Mouse (Mus musculus): Measurements from ENCODE around the gene Plekhd1. TPM values are rescaled to one million over a fixed set of nuclear protein-coding genes. Genes with fewer than 3 reads are reported as not detected.

The Plekhd1 gene
- polyA plus RNA-seq, 1 experiment from 2014 or later: 0.74 TPM

DNA sequence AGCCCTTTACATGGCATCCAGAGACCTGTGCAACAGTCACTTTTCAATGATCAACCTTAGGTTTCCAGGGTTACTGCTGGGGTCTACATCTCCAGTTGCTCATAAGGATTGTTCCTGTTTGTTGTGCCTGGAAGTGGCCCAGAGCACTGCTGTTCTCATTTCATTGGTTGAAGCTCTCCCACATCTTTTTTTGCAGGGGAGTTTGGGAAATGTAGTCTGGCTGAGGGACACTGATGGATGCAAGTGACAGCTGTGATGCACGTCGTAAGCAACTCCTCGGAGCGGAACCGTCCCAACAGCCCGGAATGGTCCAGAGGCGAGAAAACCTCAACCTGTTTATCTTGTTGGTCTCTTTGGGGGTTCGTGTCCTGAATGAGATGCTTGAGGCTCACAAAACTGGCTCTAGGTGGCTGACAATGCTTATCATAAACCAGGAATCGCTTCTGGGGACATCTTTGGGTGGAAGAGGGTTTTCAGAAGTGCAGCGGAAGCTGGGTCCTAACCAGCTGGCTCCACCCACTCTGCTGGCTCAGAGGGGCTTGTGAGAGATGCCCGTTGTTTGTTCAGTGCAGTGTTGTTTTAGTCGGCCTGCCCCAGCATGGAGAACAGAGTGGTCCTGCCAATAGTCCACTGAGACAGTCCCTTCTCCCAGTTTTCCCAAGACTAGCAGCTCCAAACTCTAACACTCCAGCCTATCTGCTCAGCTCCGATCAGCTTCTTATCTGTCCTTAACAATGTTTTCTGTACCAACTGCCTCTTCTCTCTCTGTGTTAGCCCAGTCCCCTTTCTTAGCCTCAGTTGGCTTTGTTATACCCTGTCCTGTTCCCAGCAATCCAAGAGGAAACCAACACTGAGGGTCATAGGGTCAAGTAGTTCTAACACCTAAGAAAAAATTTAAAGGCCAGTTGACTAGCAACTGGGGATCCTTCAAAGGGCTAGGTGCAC, 42.4 kb downstream of the Plekhd1 start:
- 61% methylated on average over 13 of the region's 13 CpGs for WGBS
- Histone ChIP-seq H3K9me3 (replicated peaks) (no peaks in the 10 kb centered on the region), H3K4me1 (peaks cover 34% of the 10 kb centered on the region), H3K9ac (no peak overlapping the region), H3K27me3 (no peaks in the 10 kb centered on the region), H3K4me2 (no peak overlapping the region), H3K36me3 (ENCODE audit: poor library complexity, severe bottlenecking) (no peaks in the 10 kb centered on the region), H3K27ac (no peak overlapping the region), H3K4me3 (no peak overlapping the region)
- no peak for ATAC-seq

DNA sequence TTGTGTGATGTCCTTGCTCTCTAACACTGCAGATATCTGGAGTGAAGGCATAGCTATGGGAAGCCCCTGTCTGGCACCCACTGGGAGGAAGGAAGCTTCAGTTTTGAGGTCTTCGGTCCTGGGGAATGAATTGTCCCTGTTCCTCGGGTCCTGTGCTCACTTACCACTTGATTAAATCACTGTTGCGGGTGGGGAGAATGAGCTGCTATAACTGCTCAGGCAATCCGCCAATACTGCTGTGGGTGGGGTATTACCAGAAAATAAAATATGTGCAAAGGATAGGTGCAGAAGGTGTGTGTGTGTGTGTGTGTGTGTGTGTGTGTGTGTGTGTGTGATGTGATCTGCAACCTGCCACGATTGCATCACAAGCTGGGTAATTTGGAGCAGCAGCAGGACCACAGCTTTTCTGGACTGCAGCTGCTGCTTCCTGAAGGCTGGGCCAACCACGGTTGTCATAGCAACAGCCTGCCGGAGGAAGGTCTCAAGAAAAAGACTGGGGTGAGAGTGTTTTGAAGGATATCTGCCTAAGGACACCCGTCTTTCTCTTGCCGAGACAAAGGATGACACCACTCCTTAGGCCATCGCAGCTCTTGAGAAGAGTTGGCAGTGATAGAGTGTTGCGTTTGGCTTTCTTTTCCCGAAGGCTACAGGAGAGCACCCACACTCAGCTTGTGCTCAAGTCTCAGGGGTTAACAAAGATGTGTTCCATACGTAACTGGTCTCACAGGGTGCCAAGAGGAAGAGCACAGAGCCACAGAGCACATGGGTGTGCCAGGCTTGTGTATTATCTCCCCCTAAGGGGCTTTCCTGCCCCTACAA, 44.3 kb downstream of the Plekhd1 start:
- Histone ChIP-seq H3K9ac (peak overlapping the region; percentile 51), H3K4me3 (no peak overlapping the region), H3K9me3 (replicated peaks) (no peaks in the 10 kb centered on the region), H3K4me1 (peaks cover 34% of the 10 kb centered on the region), H3K36me3 (ENCODE audit: poor library complexity, severe bottlenecking) (no peaks in the 10 kb centered on the region), H3K27me3 (no peaks in the 10 kb centered on the region), H3K27ac (peak overlapping the region; percentile 96), H3K4me2 (peak overlapping the region; percentile 49)
- peak; percentile 86 for ATAC-seq
- 8% methylated on average over 13 of the region's 13 CpGs for WGBS

DNA sequence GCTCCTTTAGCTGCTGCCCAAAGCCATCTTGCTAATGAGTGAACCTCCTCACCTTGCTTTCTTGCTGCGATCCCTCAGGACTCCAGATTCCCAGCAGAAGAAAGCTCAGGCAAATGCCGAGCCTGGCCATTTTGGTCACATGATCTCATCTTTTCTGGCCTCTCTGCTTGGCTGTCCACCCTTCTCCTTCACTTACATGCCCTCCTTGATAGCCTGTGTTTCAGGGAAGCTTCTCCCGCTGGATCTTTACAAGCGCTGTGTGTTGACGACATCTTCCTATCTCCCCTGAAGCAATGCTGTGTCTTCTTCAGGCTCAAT, 44.9 kb downstream of the Plekhd1 start:
- WGBS: 68% methylated on average over 5 of the region's 5 CpGs
- H3K4me3 ChIP-seq: no peak overlapping the region
- H3K9ac ChIP-seq: peak overlapping the region; percentile 47; the same call in 1 of the 2 replicates
- H3K4me1 ChIP-seq: peaks cover 34% of the 10 kb centered on the region
- peak overlapping the region; percentile 96 for H3K27ac ChIP-seq
- H3K4me2 ChIP-seq: peak overlapping the region; percentile 49
- no peaks in the 10 kb centered on the region for H3K36me3 ChIP-seq (ENCODE audit: poor library complexity, severe bottlenecking)
- H3K9me3 ChIP-seq (replicated peaks): no peaks in the 10 kb centered on the region
- H3K27me3 ChIP-seq: no peaks in the 10 kb centered on the region
- ATAC-seq: no peak

DNA sequence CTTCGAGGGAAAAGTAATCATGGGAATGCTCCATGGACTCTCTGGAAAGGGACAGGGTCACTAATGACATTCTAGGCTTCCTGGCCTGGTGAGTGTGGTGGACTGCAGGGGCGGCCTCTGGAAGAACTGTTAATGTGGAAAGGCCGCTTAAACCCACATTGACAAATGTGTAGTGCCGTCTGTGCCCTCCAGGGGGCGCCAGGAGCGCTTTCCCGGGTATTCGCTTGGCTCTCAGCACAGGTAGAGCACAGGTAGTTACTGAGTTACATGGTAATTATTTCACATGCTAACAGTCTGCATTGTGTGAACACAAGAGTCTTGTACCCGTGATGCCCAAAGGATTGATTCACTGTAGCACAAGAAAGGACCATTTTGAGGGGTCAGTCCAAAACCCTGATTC, 47.1 kb downstream of the Plekhd1 start:
- H3K27ac ChIP-seq: no peak overlapping the region
- peaks cover 32% of the 10 kb centered on the region for H3K4me1 ChIP-seq
- H3K9ac ChIP-seq: no peak overlapping the region
- no peaks in the 10 kb centered on the region for H3K27me3 ChIP-seq
- no peak overlapping the region for H3K4me2 ChIP-seq
- H3K4me3 ChIP-seq: no peak overlapping the region
- WGBS: 44% methylated on average over 9 of the region's 9 CpGs
- ATAC-seq: no peak
- H3K9me3 ChIP-seq (replicated peaks): no peaks in the 10 kb centered on the region
- H3K36me3 ChIP-seq (ENCODE audit: poor library complexity, severe bottlenecking): no peaks in the 10 kb centered on the region

DNA sequence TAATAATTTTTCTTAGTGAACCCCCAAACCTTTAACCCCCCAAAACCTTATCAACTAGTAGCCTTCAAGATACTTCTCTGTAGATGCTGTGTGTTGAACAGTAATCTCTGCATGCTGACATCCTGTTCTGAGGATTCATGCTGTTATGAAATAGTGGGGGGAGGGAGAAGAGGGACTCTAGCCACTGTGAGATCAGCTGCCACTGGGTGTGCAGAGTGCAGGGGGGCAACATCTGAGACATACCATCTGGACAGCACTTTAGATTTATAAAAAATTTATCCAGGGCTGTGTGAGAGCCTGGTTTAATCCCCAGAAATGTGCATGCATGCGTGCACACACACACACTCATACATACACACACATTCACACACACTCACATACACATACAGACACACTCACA, 52.2 kb downstream of the Plekhd1 start:
- Histone ChIP-seq H3K27ac (no peak overlapping the region), H3K9ac (no peak overlapping the region), H3K4me3 (no peak overlapping the region), H3K36me3 (ENCODE audit: poor library complexity, severe bottlenecking) (no peaks in the 10 kb centered on the region), H3K4me2 (no peak overlapping the region), H3K27me3 (no peaks in the 10 kb centered on the region), H3K4me1 (peaks cover 16% of the 10 kb centered on the region), H3K9me3 (replicated peaks) (no peaks in the 10 kb centered on the region)
- no peak for ATAC-seq
- 93% methylated on average over 1 of the region's 1 CpGs for WGBS

DNA sequence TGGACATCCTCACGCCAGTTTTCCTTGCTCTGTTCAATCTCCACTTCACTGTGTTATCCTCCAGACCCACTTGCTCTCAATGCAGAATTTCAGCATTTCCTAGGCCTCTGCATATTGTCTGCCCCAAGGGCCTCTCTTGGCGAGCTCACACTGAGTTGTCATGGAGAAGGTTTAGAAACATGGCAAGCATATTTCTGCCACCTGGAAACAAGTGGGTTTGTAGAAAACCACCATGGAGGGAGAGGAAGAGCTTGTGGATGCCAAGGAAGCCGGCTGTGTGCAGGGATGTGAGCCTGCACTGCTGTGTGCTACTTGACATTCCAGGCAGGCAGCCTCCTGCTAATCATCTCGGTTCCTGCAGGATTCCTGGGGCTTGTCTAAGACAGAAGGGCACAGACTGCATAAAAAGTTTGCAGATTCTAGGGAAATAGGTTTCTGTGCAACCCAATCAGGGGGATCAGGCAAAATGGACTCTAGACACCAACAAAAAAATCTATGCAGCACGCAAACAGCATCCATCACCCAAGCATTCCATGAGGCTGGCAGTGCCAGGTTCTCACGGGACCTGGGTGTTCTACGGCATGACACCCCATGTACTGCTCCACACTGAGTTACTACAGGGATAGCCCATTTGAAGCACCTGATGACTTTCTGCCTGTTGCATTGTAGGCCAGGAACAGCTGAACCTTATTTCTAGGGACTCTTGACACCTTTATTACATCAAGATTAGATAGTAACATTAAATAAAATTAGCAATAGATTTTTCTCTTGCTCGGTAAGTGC, 53.8 kb downstream of the Plekhd1 start:
- WGBS: 45% methylated on average over 8 of the region's 8 CpGs
- peak overlapping the region; percentile 76 for H3K27ac ChIP-seq
- no peak overlapping the region for H3K4me3 ChIP-seq
- H3K4me2 ChIP-seq: no peak overlapping the region
- H3K9ac ChIP-seq: no peak overlapping the region
- no peaks in the 10 kb centered on the region for H3K9me3 ChIP-seq (replicated peaks)
- peak; percentile 83 for ATAC-seq
- no peaks in the 10 kb centered on the region for H3K27me3 ChIP-seq
- H3K36me3 ChIP-seq (ENCODE audit: poor library complexity, severe bottlenecking): no peaks in the 10 kb centered on the region
- peaks cover 16% of the 10 kb centered on the region for H3K4me1 ChIP-seq

DNA sequence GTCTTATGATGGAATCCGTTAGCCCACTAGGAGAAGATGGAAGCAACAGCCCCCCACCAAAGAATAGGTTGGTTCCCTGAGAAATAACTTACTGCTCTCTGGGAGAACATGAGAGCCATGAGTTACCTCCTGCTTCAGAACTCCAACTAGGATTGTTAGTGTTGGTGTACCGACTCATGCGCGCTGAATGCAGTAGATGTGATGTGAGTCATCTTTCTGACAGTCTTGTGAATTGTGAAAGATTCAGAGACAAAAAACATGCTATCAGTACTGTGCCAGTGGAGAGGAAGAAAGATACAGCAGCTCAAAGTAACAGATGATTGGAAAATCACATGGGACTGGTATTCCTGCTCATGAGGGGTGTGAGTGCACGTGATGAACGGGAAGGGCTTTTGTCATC, 59.2 kb downstream of the Plekhd1 start:
- Histone ChIP-seq H3K9me3 (replicated peaks) (peaks cover 18% of the 10 kb centered on the region), H3K27ac (no peak overlapping the region), H3K4me3 (no peak overlapping the region), H3K27me3 (no peaks in the 10 kb centered on the region), H3K9ac (no peak overlapping the region), H3K4me1 (peaks cover 5% of the 10 kb centered on the region), H3K4me2 (no peak overlapping the region), H3K36me3 (ENCODE audit: poor library complexity, severe bottlenecking) (peaks cover 43% of the 10 kb centered on the region)
- 96% methylated on average over 6 of the region's 6 CpGs for WGBS
- ATAC-seq: no peak

DNA sequence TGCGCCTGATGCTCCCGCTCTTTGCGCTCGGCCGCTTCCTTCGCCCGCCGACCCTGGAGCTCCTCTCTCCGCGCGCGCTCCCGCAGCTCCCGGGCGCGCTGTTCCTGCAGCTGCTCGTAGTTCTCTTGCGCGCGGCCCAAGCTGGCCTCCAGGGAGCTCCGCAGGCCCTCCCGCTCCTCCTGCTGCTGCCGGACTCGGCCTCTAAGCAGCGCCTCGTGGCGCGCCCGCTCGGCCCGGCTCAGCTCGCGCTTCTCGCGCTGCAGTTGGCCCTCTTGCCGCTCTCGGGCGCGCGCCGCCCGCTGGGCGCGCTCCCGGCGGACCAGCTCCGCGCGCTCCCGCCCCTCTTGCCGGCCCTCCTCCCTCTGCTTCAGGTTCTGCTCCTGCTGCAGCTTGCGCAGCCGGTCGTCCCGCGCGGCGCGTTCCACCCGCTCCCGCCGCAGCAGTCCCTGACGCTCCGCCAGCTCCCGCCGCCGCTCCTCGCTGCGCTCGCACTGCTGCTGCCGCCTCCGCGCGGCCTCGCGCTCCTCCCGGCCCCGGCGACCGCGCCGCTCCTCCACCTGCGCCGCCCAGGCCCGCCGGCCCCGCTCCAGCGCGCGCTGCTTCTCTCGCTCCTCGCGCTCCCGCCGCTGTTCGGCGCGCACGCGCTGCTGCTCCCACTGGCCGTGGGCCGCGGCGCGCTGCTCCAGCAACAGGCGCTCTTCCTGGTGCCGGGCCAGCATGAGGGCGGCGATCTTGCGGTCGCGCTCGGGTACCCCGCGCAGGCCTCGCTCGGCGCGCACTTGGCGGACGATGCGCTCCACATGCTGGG, 65.6 kb downstream of the Plekhd1 start:
- no peak for ATAC-seq

DNA sequence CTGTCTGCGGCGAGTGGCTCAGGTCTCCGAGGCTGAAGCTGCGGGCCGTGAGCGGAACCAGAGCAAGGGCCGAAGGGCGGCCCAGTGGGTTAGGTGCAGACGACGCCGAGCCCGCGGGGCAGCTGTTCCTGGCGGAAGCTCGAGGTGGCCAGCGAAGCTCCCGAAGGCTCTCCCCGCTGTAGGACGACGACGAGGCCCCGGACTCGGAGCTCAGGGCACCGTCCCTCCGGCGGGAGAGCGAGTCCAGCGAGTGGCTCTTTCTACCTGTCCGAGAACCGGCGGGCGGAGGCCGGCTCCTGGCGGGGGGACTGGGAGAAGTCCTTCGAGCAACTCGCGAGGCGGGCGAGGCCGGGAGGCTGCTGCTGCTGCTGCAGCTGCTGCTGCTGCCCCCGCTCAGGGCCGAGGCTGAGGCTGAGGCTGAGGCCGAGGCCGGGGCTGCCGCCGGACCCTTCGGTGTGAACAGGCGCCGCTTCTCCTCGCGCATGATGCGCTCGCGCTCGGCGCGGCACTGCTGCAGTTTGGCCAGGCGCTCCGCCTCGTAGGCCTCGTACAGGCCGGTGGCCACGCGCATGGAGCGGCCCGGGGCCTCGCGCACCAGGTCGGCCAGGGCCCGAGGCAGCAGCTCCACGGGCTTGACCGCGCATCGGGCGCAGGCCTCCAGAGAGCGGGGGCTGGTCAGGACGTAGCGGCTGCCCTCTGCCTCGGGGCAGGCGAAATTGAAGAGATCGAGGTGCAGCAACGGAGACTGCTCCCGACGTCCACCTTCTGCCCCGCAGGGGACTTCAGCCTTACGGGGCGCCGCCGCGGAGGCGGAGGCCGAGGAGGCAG, 66.4 kb downstream of the Plekhd1 start:
- 48% methylated on average over 84 of the region's 92 CpGs for WGBS
- ATAC-seq: peak; percentile 2; the same call in 1 of the 2 replicates
- peak overlapping the region; percentile 71 for H3K4me3 ChIP-seq
- peak overlapping the region; percentile 98 for H3K27ac ChIP-seq
- H3K4me2 ChIP-seq: peak overlapping the region; percentile 70
- peak overlapping the region; percentile 94 for H3K9ac ChIP-seq
- peaks cover 54% of the 10 kb centered on the region for H3K36me3 ChIP-seq (ENCODE audit: poor library complexity, severe bottlenecking)
- peaks cover 45% of the 10 kb centered on the region for H3K9me3 ChIP-seq (replicated peaks)
- no peaks in the 10 kb centered on the region for H3K27me3 ChIP-seq
- H3K4me1 ChIP-seq: peaks cover 16% of the 10 kb centered on the region

More for the DNA sequence above, 65.6 kb downstream of the Plekhd1 start:
- Histone ChIP-seq H3K27ac (no peak overlapping the region; the same call in 1 of the 2 replicates), H3K9ac (no peak overlapping the region), H3K36me3 (ENCODE audit: poor library complexity, severe bottlenecking) (peaks cover 62% of the 10 kb centered on the region), H3K9me3 (replicated peaks) (peaks cover 45% of the 10 kb centered on the region), H3K27me3 (no peaks in the 10 kb centered on the region), H3K4me3 (peak overlapping the region; percentile 71), H3K4me1 (peaks cover 16% of the 10 kb centered on the region), H3K4me2 (peak overlapping the region; percentile 70)
- WGBS: 43% methylated on average over 109 of the region's 122 CpGs

DNA sequence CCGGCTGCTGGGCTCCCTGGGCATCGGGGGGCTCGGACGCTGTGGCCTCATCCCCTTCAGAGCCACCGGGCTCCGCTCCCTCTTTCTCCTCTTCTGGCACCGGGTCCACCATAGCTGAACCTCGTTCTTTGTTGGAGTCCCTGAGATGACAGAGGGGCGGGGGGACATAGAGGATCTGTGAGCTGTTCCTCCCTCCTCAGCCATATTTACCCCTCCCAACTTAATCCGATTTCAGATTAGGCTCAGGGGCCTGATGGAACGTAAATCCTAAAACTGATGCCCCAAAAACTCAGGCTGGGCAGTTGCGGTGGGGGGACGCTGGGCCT, 67.0 kb downstream of the Plekhd1 start:
- Histone ChIP-seq H3K4me3 (peak overlapping the region; percentile 71), H3K4me2 (peak overlapping the region; percentile 70), H3K36me3 (ENCODE audit: poor library complexity, severe bottlenecking) (peaks cover 48% of the 10 kb centered on the region), H3K9ac (peak overlapping the region; percentile 94), H3K27ac (peak overlapping the region; percentile 98), H3K4me1 (peaks cover 16% of the 10 kb centered on the region), H3K9me3 (replicated peaks) (peaks cover 45% of the 10 kb centered on the region), H3K27me3 (no peaks in the 10 kb centered on the region)
- 6% methylated on average over 12 of the region's 13 CpGs for WGBS
- peak; percentile 25; the same call in 1 of the 2 replicates for ATAC-seq

Measured in forebrain, embryonic 13.5 days (tissue).